Mouse (Mus musculus) MEL (cell line): ENCODE results near the gene Ccdc97. TPM values are rescaled to one million over a fixed set of nuclear protein-coding genes. Genes with fewer than 3 reads are reported as not detected.
A peak's percentile ranks its signal among the peaks of the same experiment; 100 is the strongest.

Experiments used
- DNase-seq: peaks from one replicate; pipeline ENCODE4 v3.0.0; 2011; ENCODE audit warnings: low read depth, low spot score
- H3K27ac ChIP-seq: 2 replicates; pipeline ENCODE4 v1.5.1; 2012; ENCODE audit warnings: low read depth, mild to moderate bottlenecking, control low read depth, low read length, moderate library complexity; ENCODE audit not compliant: control insufficient read depth
- H3K27me3 ChIP-seq, 2 experiments: fragments of 150-350 bp in 1 of 2; sonication (generic) in 1 of 2; 2 replicates each; pipeline ENCODE4 v1.6.1; 2012; ENCODE audit warnings: low read length in 2 of 2, mild to moderate bottlenecking in 2 of 2, improper control_type of control experiment in 1 of 2, moderate library complexity in 1 of 2; ENCODE audit not compliant: insufficient read depth in 2 of 2, control insufficient read depth in 1 of 2
- H3K36me3 ChIP-seq, 2 experiments: 2 replicates each; pipeline ENCODE4 v1.6.1; 2012 to 2014; ENCODE audit warnings: low read length in 2 of 2, improper control_type of control experiment in 1 of 2, inconsistent platforms in 1 of 2, mild to moderate bottlenecking in 1 of 2; ENCODE audit not compliant: insufficient read depth in 2 of 2, control insufficient read depth in 1 of 2
- H3K4me1 ChIP-seq, 2 experiments: fragments of 150-350 bp in 1 of 2; sonication (generic) in 1 of 2; 2 replicates each; pipeline ENCODE4 v1.6.1; 2012; ENCODE audit warnings: low read length in 2 of 2, improper control_type of control experiment in 1 of 2, mild to moderate bottlenecking in 1 of 2; ENCODE audit not compliant: insufficient read depth in 2 of 2, control insufficient read depth in 1 of 2
- H3K4me3 ChIP-seq, 2 experiments: fragments of 150-350 bp in 1 of 2; sonication (generic) in 1 of 2; 2 replicates each; pipeline ENCODE4 v1.5.1; 2012; ENCODE audit warnings: low read depth in 2 of 2, low read length in 2 of 2, mild to moderate bottlenecking in 2 of 2, moderate library complexity in 2 of 2, control low read depth in 1 of 2, improper control_type of control experiment in 1 of 2; ENCODE audit not compliant: control insufficient read depth in 1 of 2, insufficient read depth in 1 of 2
- H3K79me2 ChIP-seq: 2 replicates; pipeline ENCODE4 v1.6.1; 2012; ENCODE audit warnings: mild to moderate bottlenecking, low read length, moderate library complexity; ENCODE audit not compliant: control insufficient read depth, poor library complexity, insufficient read depth
- H3K9ac ChIP-seq: 2 replicates; pipeline ENCODE4 v1.6.1; 2012; ENCODE audit warnings: low read depth, mild to moderate bottlenecking, control low read depth, low read length, moderate library complexity; ENCODE audit not compliant: control insufficient read depth, poor library complexity, severe bottlenecking
- H3K9me3 ChIP-seq: fragments of 150-350 bp; sonication (generic); replicated peaks from 2 replicates; pipeline ENCODE4 v1.6.1; 2012; ENCODE audit warnings: mild to moderate bottlenecking, low read length, improper control_type of control experiment, moderate library complexity; ENCODE audit not compliant: insufficient read depth
- BHLHE40 ChIP-seq: IDR thresholded peaks from 2 replicates; pipeline ENCODE4 v1.6.1; 2012; ENCODE audit warnings: low read depth, mild to moderate bottlenecking, inconsistent platforms, low read length, improper control_type of control experiment, borderline replicate concordance
- CHD1 ChIP-seq: IDR thresholded peaks from 2 replicates; pipeline ENCODE4 v1.6.1; 2012; ENCODE audit warnings: low read depth, mild to moderate bottlenecking, inconsistent platforms, low read length, improper control_type of control experiment
- CTCF ChIP-seq, 3 experiments: IDR thresholded peaks in 2 of 3; conservative IDR thresholded peaks in 1 of 3; 2 replicates each; pipeline ENCODE4 v1.5.1; 2011 to 2012; ENCODE audit warnings: low read length in 3 of 3, low read depth in 2 of 3, mild to moderate bottlenecking in 2 of 3, improper control_type of control experiment in 1 of 3, inconsistent platforms in 1 of 3, mixed read lengths in 1 of 3, moderate library complexity in 1 of 3; ENCODE audit not compliant: control insufficient read depth in 1 of 3, insufficient read depth in 1 of 3, poor library complexity in 1 of 3, severe bottlenecking in 1 of 3
- E2F4 ChIP-seq: IDR thresholded peaks from 2 replicates; pipeline ENCODE4 v1.6.1; 2011; ENCODE audit warnings: low read depth, low read length, improper control_type of control experiment, borderline replicate concordance
- EP300 ChIP-seq, 2 experiments: IDR thresholded peaks; 2 replicates each; pipeline ENCODE4 v1.6.1; 2011; ENCODE audit warnings: improper control_type of control experiment in 2 of 2, low read length in 2 of 2, low read depth in 1 of 2, mild to moderate bottlenecking in 1 of 2
- GABPA ChIP-seq: IDR thresholded peaks from 2 replicates; pipeline ENCODE4 v1.6.1; 2012; ENCODE audit warnings: low read depth, mild to moderate bottlenecking, inconsistent platforms, low read length, improper control_type of control experiment, moderate library complexity
- JUND ChIP-seq: IDR thresholded peaks from 2 replicates; pipeline ENCODE4 v1.6.1; 2011; ENCODE audit warnings: low read depth, mild to moderate bottlenecking, improper control_type of control experiment, low read length
- KAT2A ChIP-seq: conservative IDR thresholded peaks from 2 replicates; pipeline ENCODE4 v1.6.1; 2012; ENCODE audit warnings: low read depth, low read length, improper control_type of control experiment, inconsistent platforms
- MAFK ChIP-seq: IDR thresholded peaks from 2 replicates; pipeline ENCODE4 v1.6.1; 2011; ENCODE audit warnings: low read depth, mild to moderate bottlenecking, low read length, improper control_type of control experiment, borderline replicate concordance
- MAX ChIP-seq: IDR thresholded peaks from 2 replicates; pipeline ENCODE4 v1.6.1; 2011; ENCODE audit warnings: low read length, improper control_type of control experiment
- MEF2A ChIP-seq: IDR thresholded peaks from 2 replicates; pipeline ENCODE4 v1.6.1; 2014; ENCODE audit warnings: low read depth, mild to moderate bottlenecking, inconsistent platforms, low read length, improper control_type of control experiment; ENCODE audit not compliant: poor library complexity, insufficient replicate concordance, severe bottlenecking; ENCODE audit errors: extremely low read depth
- MYC ChIP-seq: IDR thresholded peaks from 2 replicates; pipeline ENCODE4 v1.6.1; 2011; ENCODE audit warnings: low read depth, mild to moderate bottlenecking, low read length, improper control_type of control experiment, moderate library complexity
- POLR2AphosphoS2 ChIP-seq: IDR thresholded peaks from 2 replicates; pipeline ENCODE4 v1.6.1; 2011; ENCODE audit warnings: low read length, improper control_type of control experiment
- RCOR1 ChIP-seq: IDR thresholded peaks from 2 replicates; pipeline ENCODE4 v1.6.1; 2012; ENCODE audit warnings: low read depth, mild to moderate bottlenecking, inconsistent platforms, low read length, improper control_type of control experiment
- TAL1 ChIP-seq: IDR thresholded peaks from 2 replicates; pipeline ENCODE4 v1.6.1; 2012; ENCODE audit warnings: mild to moderate bottlenecking, inconsistent platforms, low read length, moderate library complexity, mixed read lengths
- UBTF ChIP-seq: IDR thresholded peaks from 2 replicates; pipeline ENCODE4 v1.6.1; 2012; ENCODE audit warnings: low read depth, mild to moderate bottlenecking, inconsistent platforms, low read length, improper control_type of control experiment, moderate library complexity, borderline replicate concordance; ENCODE audit not compliant: insufficient read depth
- ZC3H11A ChIP-seq: IDR thresholded peaks from 2 replicates; pipeline ENCODE4 v1.6.1; 2012; ENCODE audit warnings: low read depth, mild to moderate bottlenecking, inconsistent platforms, low read length, improper control_type of control experiment
- ZKSCAN1 ChIP-seq: IDR thresholded peaks from 2 replicates; pipeline ENCODE4 v1.6.1; 2012; ENCODE audit warnings: low read depth, mild to moderate bottlenecking, inconsistent platforms, low read length, improper control_type of control experiment, moderate library complexity
- polyA plus RNA-seq, 2 experiments: library from polyadenylated mRNA; stranded (reverse) in 1 of 2; unstranded in 1 of 2; fragments of >175 nt in 1 of 2; fragments of >200 nt in 1 of 2; gene quantifications; 2 replicates each; pipeline versions ENCODE4 v1.2.1 to v1.2.4; 2012; ENCODE audit warnings: low replicate concordance in 2 of 2, low read depth in 1 of 2; ENCODE audit not compliant: insufficient read length in 2 of 2, insufficient read depth in 1 of 2, missing spikeins in 1 of 2
- total RNA-seq: library from RNA; depleted of rRNA; stranded (reverse); fragments of 300-350 nt; gene quantifications from 2 replicates; pipeline ENCODE4 v1.2.3, GENCODE M21; 2012

The Ccdc97 gene
- total and polyA plus RNA-seq, 3 experiments: 8.4 to 39.7 TPM; not detected in 1

DNA sequence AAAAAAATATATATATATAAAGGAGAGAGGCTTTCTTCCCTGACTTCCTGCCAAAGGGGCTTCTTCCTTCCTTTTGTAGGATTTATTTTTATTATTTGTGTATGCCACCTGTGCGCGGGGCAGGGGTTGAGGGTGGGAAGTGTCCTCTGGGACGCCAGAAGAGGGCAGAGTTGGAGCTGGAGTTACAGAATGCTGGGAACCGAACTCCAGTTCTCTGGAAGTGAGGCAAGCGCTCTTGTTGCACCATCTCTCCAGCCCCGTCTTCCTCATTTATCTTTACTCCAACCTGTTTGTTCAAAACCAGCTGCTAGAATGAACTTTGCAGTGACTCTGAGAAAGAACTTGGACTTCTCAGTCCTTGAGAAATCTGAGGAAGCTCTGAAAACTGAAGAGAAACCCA lies 38.9 kb downstream of the Ccdc97 start:
- Histone ChIP-seq H3K9me3 (no peaks in the 10 kb centered on the region), H3K9ac (peak overlapping the region; percentile 68), H3K27ac (peak overlapping the region; percentile 99), H3K27me3 (no peaks in the 10 kb centered on the region), H3K36me3 (peaks cover 0 to 46% of the 10 kb centered on the region in 2 experiments; a peak in 2 of 4 replicates), H3K4me1 (peaks cover 17 to 53% of the 10 kb centered on the region in 2 experiments), H3K79me2 (peaks cover 23% of the 10 kb centered on the region), H3K4me3 (peak overlapping the region; percentile 27 to 46)
- TF ChIP-seq ZC3H11A: no peak
- TF ChIP-seq EP300 (IDR thresholded peaks at IDR 0.05; ENCODE audit: low read depth in 1 of 2, low read length in 2 of 2): no peak
- TF ChIP-seq BHLHE40: no peak
- TF ChIP-seq ZKSCAN1: no peak
- TF ChIP-seq CTCF (IDR thresholded peaks at IDR 0.05 in 2 of 3, conservative IDR thresholded peaks at IDR 0.05 in 1 of 3; ENCODE audit: control insufficient read depth in 1 of 3, insufficient read depth in 1 of 3, low read depth in 2 of 3, low read length in 3 of 3, poor library complexity in 1 of 3, severe bottlenecking in 1 of 3): peak in 1 of 3 experiments; percentile 38; a peak in 2 of 6 replicates
- DNase-seq: no peak

DNA sequence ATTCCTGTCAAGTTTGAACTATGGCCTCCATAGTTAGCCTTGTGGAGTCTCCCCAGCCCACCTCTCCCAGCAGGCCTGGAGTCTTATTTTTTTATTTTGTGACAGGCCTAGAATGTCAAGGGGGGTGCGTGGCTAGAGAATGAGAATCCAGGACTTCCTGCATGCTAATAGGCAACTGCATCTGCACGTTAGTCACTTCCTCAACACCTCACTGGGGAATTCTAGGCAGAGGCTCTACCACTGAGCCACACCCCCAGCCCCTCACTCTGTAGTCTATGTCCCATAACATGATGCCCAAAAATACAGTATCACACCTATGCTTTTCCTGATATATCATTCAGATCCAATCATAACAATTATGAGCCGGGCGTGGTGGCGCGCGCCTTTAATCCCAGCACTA lies 41.9 kb downstream of the Ccdc97 start:
- no peak for TF ChIP-seq MYC
- no peak for DNase-seq
- peaks cover 6% of the 10 kb centered on the region for H3K79me2 ChIP-seq
- H3K4me1 ChIP-seq: peaks cover 4 to 29% of the 10 kb centered on the region in 2 experiments; a peak in 2 of 4 replicates
- H3K9ac ChIP-seq: no peak overlapping the region
- no peaks in the 10 kb centered on the region for H3K9me3 ChIP-seq
- no peak overlapping the region for H3K4me3 ChIP-seq
- peaks cover 0 to 23% of the 10 kb centered on the region in 2 experiments; a peak in 2 of 4 replicates for H3K36me3 ChIP-seq
- no peaks in the 10 kb centered on the region for H3K27me3 ChIP-seq
- H3K27ac ChIP-seq: no peak overlapping the region

DNA sequence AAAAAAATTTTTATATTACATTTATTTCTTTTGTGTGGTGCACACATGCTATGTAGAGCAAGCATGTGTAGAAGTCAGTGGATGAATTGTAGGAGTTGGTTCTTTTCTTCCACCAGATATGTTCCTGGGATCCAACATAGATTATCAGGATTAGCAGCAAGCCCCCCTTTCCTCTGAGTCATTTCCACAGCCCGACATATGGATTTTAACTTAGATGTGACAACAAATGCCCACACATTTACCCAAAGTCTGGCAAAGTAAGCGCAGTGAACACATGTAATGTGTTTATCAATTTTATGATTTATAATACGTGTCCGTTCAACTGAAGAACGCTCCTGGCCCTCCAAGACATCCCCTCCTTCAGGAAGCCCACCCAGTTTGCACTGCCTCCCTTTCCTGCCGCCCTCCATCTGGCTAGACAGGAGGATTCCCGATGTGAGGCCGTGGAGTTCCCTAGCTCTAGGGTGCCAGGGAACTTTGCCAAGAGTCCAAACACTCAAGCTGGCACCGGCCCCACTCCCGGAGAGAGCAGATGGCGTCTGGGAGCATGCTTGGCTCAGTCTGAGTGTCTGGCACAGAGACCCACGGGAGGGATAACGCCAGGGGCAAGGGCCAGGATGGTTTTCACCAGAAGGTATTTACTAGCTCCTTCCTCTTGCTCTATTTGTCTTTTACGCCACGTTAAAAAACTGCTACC lies 42.7 kb downstream of the Ccdc97 start:
- TF ChIP-seq TAL1: no peak
- no peak for TF ChIP-seq UBTF
- TF ChIP-seq ZKSCAN1: no peak
- no peak for TF ChIP-seq E2F4
- TF ChIP-seq ZC3H11A: no peak
- TF ChIP-seq MEF2A: no peak
- no peak for TF ChIP-seq MAX
- no peak for TF ChIP-seq POLR2AphosphoS2
- no peak for TF ChIP-seq JUND
- TF ChIP-seq GABPA: no peak
- no peak for TF ChIP-seq MAFK
- TF ChIP-seq KAT2A: no peak
- no peak for TF ChIP-seq CHD1
- TF ChIP-seq CTCF (IDR thresholded peaks at IDR 0.05 in 2 of 3, conservative IDR thresholded peaks at IDR 0.05 in 1 of 3; ENCODE audit: control insufficient read depth in 1 of 3, insufficient read depth in 1 of 3, low read depth in 2 of 3, low read length in 3 of 3, poor library complexity in 1 of 3, severe bottlenecking in 1 of 3): no peak
- no peak for TF ChIP-seq RCOR1
- H3K79me2 ChIP-seq: peaks cover 2% of the 10 kb centered on the region; the same call in 1 of the 2 replicates
- H3K4me1 ChIP-seq: peaks cover 4 to 28% of the 10 kb centered on the region in 2 experiments; a peak in 2 of 4 replicates

More for the DNA sequence above, 42.7 kb downstream of the Ccdc97 start:
- no peaks in the 10 kb centered on the region for H3K9me3 ChIP-seq
- no peak for DNase-seq
- no peak overlapping the region for H3K9ac ChIP-seq
- peaks cover 0 to 23% of the 10 kb centered on the region in 2 experiments; a peak in 2 of 4 replicates for H3K36me3 ChIP-seq
- no peaks in the 10 kb centered on the region for H3K27me3 ChIP-seq
- H3K27ac ChIP-seq: no peak overlapping the region
- H3K4me3 ChIP-seq: no peak overlapping the region
